In genomic region chr7:132672481-132672959, GRCm38 (mm10) we compare ENCODE assay signal across 8 mouse cellular contexts.
DNase-seq lines count a peak whose midpoint lies in the region; ATAC-seq and TF ChIP-seq lines count a peak whose summit lies in the region.

No protein-coding gene starts in this region.

- no peak overlapping the region for H3K27ac ChIP-seq in lung, embryonic 14.5 days (ENCODE audit: low read depth)
- H3K27ac ChIP-seq in stomach, postnatal 0 days (replicated peaks) = peak overlapping the region; percentile 46; the same call in 1 of the 2 replicates
- H3K27ac ChIP-seq in hindbrain, embryonic 10.5 days = no peak overlapping the region

- no peak overlapping the region for H3K4me3 ChIP-seq in lung, embryonic 14.5 days (ENCODE audit: low read depth, low read length)
- H3K4me3 ChIP-seq in stomach, postnatal 0 days (ENCODE audit: low read depth, low read length) = no peak overlapping the region
- no peak overlapping the region for H3K4me3 ChIP-seq in hindbrain, embryonic 10.5 days

- no peak for TF ChIP-seq CTCF in lung, embryonic 14.5 days (IDR thresholded peaks at IDR 0.05; ENCODE audit: low read depth)
- peak; percentile 11; the same call in 1 of the 2 replicates for TF ChIP-seq CTCF in stomach, postnatal 0 days (IDR thresholded peaks at IDR 0.05; ENCODE audit: low read depth)

- H3K36me3 ChIP-seq in lung, embryonic 14.5 days (ENCODE audit: insufficient read depth) = no peaks in the 10 kb centered on the region
- no peaks in the 10 kb centered on the region for H3K36me3 ChIP-seq in stomach, postnatal 0 days (ENCODE audit: control insufficient read depth, insufficient read depth, low read length)
- H3K36me3 ChIP-seq in hindbrain, embryonic 10.5 days = no peaks in the 10 kb centered on the region

- no peaks in the 10 kb centered on the region for H3K27me3 ChIP-seq in lung, embryonic 14.5 days (ENCODE audit: insufficient read depth, low read length)
- H3K27me3 ChIP-seq in stomach, postnatal 0 days (ENCODE audit: control insufficient read depth, insufficient read depth, low read length) = no peaks in the 10 kb centered on the region
- H3K27me3 ChIP-seq in hindbrain, embryonic 10.5 days (ENCODE audit: insufficient read depth, poor library complexity, severe bottlenecking) = no peaks in the 10 kb centered on the region

- no peaks in the 10 kb centered on the region for H3K9me3 ChIP-seq in lung, embryonic 14.5 days (ENCODE audit: low read depth, low read length)
- H3K9me3 ChIP-seq in stomach, postnatal 0 days (ENCODE audit: control insufficient read depth, low read length) = no peaks in the 10 kb centered on the region
- no peaks in the 10 kb centered on the region for H3K9me3 ChIP-seq in hindbrain, embryonic 10.5 days

- TF ChIP-seq EP300 in stomach, postnatal 0 days (optimal IDR thresholded peaks at IDR 0.05) = no peak

- intact Hi-C loops in heart, postnatal 14 days (cut with DNase I) = loop anchor here (5.0 kb wide), 2 partner anchors 40 to 140 kb away; partner anchors contain the start of gene Fam53b

- no peak overlapping the region for H3K9ac ChIP-seq in lung, embryonic 14.5 days
- no peak overlapping the region for H3K9ac ChIP-seq in stomach, postnatal 0 days (ENCODE audit: low read length)

- WGBS in lung, embryonic 14.5 days = 67% methylated on average over 7 of the region's 7 CpGs
- 52% methylated on average over 7 of the region's 7 CpGs for WGBS in stomach, postnatal 0 days
- 77% methylated on average over 7 of the region's 7 CpGs for whole genome bisulfite sequencing in hindbrain, embryonic 10.5 days

- H3K4me1 ChIP-seq in lung, embryonic 14.5 days (ENCODE audit: insufficient read depth) = no peaks in the 10 kb centered on the region
- no peaks in the 10 kb centered on the region for H3K4me1 ChIP-seq in stomach, postnatal 0 days (replicated peaks; ENCODE audit: control insufficient read depth, insufficient read depth)
- H3K4me1 ChIP-seq in hindbrain, embryonic 10.5 days (replicated peaks) = peaks cover 11% of the 10 kb centered on the region

- H3K4me2 ChIP-seq in lung, embryonic 14.5 days = no peak overlapping the region
- H3K4me2 ChIP-seq in stomach, postnatal 0 days (replicated peaks; ENCODE audit: low read depth) = no peak overlapping the region

- peak; percentile 56 for DNase-seq in adrenal gland, adult 2 months
- no peak for DNase-seq in adrenal gland, postnatal 4 days (ENCODE audit: low spot score in 2 of 2)
- peak; percentile 32 to 74 for DNase-seq in urinary bladder, postnatal 36 days (ENCODE audit: low spot score in 2 of 2)
- no peak for DNase-seq in urinary bladder, postnatal 10 days (ENCODE audit: low spot score)
- peak; percentile 72 to 73 for DNase-seq in heart, postnatal 14 days
- peak; percentile 32 for DNase-seq in lung, embryonic 14.5 days
- DNase-seq in stomach, postnatal 0 days (ENCODE audit: low spot score) = peak; percentile 35
- no peak for DNase-seq in hindbrain, embryonic 10.5 days (ENCODE audit: low spot score)

- no peak for ATAC-seq in lung, embryonic 14.5 days (ENCODE audit: insufficient read depth)
- peak; percentile 18; the same call in 1 of the 2 replicates for ATAC-seq in stomach, postnatal 0 days (ENCODE audit: low FRiP score, low TSS enrichment)

Comparison
In these comparisons a context has a peak if more than half of its experiments do, and no peak if none do; other contexts are left out.
1. DNase-seq: peak in adrenal gland, adult 2 months (single experiment), urinary bladder, postnatal 36 days (2 of 2), heart, postnatal 14 days (2 of 2), lung, embryonic 14.5 days (single experiment) and stomach, postnatal 0 days (single experiment); none in adrenal gland, postnatal 4 days (0 of 2), urinary bladder, postnatal 10 days (single experiment) and hindbrain, embryonic 10.5 days (single experiment).